Mouse (Mus musculus) CH12F3 (cell line): ENCODE measurements around the gene Hist1h2be.
"Not testable (repeated sequence)": the region's sequence is repeated elsewhere in the genome, so short reads cannot be mapped to it uniquely, and the experiment has no call there.

ENCODE experiments used
- in situ Hi-C: fragments of 300-500 bp; cut with MboI; formaldehyde crosslinking; loops from 2 replicates; pipeline ENCODE4 v1.14.3; 2020; ENCODE audit warnings: low sequenced_read_pairs

Hist1h2be gene

GRCm38 (mm10) chr13:23554925-23555838 lies 65.7 kb downstream of the Hist1h2be start:
- in situ Hi-C loops: loop anchor here (25.0 kb wide), 1 partner anchor 1768 kb away; the partner anchor contains the start of genes Hist1h1b, Hist1h2an, Hist1h2bp and Hist1h3i

- in situ Hi-C loops: loop anchor here (25.0 kb wide), 1 partner anchor 1767 kb away; the partner anchor contains the start of genes Hist1h1b, Hist1h2an, Hist1h2bp and Hist1h3i
Measured at GRCm38 (mm10) chr13:23554393-23554792, 66.5 kb downstream of the Hist1h2be start.

DNA sequence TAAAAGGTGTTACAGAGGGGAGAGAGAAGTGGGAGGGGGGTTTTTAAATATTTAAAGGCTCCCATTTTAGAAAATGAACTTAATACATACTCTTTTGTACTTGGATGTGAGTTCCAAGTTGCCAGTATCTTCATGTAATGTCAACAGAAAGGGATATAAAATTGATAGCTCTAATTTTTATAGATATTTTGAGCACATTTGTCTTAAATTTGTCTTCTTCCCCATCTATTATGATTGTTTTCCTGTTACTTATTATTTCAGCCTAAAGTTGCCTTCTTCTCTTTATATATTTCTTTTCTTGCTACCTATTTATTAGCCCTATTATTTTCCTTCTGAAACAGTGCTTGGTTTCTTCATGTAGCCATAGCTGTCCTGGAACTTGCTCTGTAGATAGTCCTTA lies 68.0 kb downstream of the Hist1h2be start, which contains the start of gene Hist1h1d:
Hist1h1d (plus strand) TSS at position 301 of the 400 bp plus-strand sequence.
- in situ Hi-C loops: loop anchor here (25.0 kb wide), 1 partner anchor 1766 kb away; the partner anchor contains the start of genes Hist1h1b, Hist1h2an, Hist1h2bp and Hist1h3i

- in situ Hi-C loops: loop anchor here (25.0 kb wide), 1 partner anchor 1765 kb away; the partner anchor contains the start of genes Hist1h1b, Hist1h2an, Hist1h2bp and Hist1h3i
Measured at GRCm38 (mm10) chr13:23551931-23552914, 68.7 kb downstream of the Hist1h2be start.

DNA sequence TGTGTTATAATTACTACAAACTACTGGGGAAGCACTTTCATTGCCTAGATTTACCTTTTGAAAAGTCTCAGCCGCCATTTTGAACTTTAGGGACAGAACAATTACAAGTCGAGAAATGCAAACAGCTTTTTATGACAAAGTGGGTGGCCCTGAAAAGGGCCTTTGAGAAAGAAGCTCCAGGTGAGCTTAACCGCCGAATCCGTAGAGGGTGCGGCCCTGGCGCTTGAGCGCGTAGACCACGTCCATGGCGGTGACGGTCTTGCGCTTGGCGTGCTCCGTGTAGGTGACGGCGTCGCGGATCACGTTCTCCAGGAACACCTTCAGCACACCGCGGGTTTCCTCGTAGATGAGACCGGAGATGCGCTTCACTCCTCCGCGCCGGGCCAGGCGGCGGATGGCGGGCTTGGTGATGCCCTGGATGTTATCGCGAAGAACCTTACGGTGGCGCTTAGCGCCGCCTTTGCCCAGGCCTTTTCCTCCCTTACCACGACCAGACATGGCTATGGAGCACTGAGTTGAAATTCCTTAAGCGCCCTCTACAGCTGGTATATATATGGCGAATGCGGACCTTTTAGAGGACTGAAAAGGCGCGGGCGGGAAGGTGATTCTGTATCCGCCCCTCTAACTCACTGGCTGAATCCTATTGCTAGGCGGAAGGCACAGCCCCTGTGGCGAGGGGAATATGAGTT lies 69.6 kb downstream of the Hist1h2be start, which contains the start of gene Hist1h4f:
Hist1h4f (minus strand) TSS at position 503 of the 689 bp plus-strand sequence.
- in situ Hi-C loops: loop anchor here (25.0 kb wide), 1 partner anchor 1764 kb away; the partner anchor contains the start of genes Hist1h1b, Hist1h2an, Hist1h2bp and Hist1h3i

DNA sequence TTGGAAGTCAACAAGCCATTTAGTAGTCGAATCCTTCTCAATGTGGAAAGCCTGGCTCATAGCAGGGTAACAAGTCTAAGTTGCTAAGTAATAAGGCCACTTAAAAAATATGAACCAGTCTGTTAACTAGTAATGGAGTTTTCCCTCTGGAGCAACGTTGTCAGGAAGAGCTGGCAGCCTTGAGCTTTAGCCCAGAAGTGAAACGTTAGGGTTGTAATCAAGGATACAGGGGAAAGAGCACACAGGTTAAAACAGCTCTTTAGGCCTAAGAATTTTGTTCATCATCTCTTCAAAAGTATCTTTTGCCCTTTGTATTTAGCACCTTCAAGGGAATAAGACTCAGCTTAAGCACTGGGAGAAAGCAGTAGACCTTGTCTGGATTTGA lies 70.2 kb downstream of the Hist1h2be start:
- in situ Hi-C loops: loop anchor here (25.0 kb wide), 1 partner anchor 1763 kb away; the partner anchor contains the start of genes Hist1h1b, Hist1h2an, Hist1h2bp and Hist1h3i

GRCm38 (mm10) chr13:23546694-23547093 lies 74.2 kb downstream of the Hist1h2be start:
- in situ Hi-C loops: no loop called here

DNA sequence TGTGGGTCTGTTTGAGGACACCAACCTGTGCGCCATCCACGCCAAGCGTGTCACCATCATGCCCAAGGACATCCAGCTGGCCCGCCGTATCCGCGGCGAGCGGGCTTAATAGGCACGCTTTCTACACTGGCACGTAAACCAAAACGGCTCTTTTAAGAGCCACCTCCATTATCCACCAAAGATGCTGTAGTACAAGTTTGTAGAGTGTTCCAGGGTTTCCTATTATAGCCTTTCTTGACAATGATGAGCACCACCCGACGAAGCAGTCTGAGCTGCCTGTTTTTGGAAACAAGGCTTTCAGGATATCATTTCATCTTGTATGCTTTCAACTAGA lies 76.2 kb downstream of the Hist1h2be start:
- in situ Hi-C loops: not testable (repeated sequence)

- in situ Hi-C loops: no loop called here
Measured at GRCm38 (mm10) chr13:23543965-23544786, 76.7 kb downstream of the Hist1h2be start, which contains the start of gene Hist1h3f. Gene Hist1h3f (plus strand): TSS chr13:23544052.

DNA sequence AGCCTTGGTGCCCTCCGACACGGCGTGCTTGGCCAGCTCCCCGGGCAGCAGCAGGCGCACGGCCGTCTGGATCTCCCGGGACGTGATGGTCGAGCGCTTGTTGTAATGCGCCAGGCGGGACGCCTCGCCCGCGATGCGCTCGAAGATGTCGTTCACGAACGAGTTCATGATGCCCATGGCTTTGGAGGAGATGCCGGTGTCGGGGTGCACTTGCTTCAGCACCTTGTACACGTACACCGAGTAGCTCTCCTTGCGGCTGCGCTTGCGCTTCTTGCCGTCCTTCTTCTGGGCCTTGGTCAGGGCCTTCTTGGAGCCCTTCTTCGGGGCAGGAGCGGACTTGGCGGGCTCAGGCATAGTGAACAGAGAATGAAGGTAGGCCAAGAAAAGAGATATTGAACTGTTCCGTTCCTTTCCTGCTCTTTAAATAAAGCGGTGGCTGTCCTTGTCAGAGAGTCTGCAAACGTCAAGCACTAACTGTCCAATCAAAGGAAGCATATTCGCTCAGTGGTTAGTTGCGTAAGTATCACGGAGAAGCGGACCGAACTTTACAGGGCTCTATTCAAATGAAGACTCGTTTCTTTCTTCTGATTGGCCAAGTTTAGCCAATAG lies 77.8 kb downstream of the Hist1h2be start, which contains the start of gene Hist1h2bh:
Hist1h2bh (minus strand) TSS at position 394 of the 609 bp plus-strand sequence.
- in situ Hi-C loops: not testable (repeated sequence)

DNA sequence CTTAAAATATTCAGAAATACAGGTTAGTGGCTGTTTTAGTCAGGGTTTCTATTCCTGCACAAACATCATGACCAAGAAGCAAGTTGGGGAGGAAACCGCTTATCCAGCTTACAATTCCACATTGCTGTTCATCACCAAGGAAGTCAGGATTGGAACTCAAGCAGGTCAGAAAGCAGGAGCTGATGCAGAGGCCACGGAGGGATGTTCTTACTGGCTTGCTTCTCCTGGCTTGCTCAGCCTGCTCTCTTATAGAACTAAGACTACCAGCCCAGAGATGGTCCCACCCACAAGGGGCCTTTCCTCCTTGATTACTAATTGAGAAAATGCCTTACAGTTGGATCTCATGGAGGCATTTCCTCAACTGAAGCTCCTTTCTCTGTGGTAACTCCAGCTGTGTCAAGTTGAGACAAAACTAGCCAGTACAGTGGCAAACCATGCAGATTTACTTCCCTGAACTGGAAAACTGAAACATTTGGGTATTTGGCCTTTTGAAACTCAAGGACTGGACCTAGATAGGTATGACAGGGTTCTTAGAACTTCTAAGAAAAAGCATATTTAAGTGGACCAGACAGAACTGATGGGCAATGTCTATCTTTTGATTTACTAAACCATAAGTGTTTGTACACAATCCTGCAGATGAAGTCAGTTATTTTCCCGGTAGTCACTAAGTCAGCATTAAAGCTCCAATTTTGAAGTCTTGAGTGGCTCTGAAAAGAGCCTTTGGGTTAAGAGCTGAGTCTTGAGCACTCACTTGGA lies 78.5 kb downstream of the Hist1h2be start:
- in situ Hi-C loops: not testable (repeated sequence)

DNA sequence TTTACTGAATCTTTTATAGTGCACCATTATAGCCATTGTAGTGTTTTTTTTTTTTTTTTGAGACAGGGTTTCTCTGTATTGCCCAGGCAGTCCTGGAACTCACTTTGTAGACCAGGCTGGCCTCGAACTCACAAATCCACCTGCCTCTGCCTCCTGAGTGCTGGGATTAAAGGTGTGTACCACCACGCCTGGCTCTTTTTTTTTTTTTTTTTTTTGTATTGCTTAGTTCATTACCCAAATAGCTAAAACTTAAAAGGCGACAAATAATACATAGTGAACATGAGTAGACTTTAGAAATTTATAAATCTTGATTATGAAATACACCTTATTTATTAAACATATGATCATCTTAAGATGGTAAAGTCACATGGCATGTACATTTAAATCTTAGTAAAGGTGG lies 79.4 kb downstream of the Hist1h2be start:
- in situ Hi-C loops: no loop called here

- in situ Hi-C loops: not testable (repeated sequence)
Measured at GRCm38 (mm10) chr13:23539821-23540220, 81.1 kb downstream of the Hist1h2be start.

- in situ Hi-C loops: no loop called here
Measured at GRCm38 (mm10) chr13:23538249-23538648, 82.7 kb downstream of the Hist1h2be start.

DNA sequence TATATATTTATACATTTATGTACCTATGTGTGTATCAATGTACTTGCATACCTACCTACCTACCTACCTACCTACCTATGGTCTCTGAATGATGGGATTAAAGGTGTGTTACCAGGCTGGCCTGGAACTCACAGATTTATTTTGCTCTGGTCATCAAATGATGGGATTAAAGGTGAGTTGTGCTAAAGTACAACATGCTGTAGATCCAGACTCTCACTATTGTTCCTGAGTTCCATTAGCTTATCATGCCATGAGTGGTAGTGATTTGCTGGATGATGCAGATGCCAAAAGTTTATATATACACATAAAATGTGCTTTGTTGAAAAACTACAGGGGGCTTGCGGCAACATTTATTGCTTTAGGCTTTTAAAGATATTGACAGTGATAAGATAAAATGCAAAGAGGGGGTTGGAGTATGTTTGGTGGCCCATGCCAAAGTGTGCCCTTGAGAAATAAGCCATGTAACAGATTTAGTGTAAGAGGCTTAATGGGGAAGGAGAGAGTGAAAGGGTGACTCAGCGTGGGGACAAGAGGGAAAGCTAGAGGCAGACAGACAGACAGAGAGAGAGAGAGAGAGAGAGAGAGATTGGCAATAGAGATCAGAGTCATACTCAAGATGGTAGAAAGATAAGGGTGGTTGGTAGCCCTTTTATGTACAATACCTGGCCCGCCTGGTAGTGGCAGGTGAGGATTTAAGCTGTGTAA lies 83.8 kb downstream of the Hist1h2be start:
- in situ Hi-C loops: no loop called here

DNA sequence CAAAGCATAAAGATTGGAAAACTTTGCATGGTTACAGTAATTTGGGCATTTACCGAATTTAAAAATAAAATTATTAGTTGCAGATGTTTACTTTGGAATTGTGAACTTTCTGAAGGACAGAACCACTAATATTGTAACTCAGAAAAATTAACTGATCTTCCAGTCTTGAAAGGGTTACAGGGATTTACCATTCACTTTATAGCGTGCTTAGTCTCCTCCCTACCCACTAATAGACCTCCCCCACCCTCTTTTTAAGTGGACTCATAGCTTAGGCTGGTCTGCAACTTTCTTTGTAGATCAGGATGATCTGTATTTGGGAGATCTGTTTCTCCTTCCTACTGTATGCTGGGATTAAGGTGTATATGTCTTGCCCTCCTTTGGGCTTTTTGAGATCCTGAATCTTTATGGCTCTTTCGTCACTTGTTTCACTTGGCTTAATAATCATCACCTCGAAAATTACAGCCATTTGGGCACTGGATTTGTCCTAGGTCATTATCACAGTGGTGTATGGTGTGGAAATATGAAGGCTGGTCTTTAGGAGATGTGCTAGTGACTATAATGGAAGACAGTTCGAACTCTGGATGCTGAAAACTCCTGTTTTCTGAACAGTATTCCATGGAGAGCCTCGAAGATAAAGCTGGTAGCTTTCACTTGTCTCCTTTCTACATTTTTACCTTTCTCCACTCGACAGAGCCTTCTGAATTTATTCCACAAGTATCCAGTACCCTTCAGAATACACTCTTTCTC lies 84.7 kb downstream of the Hist1h2be start:
- in situ Hi-C loops: no loop called here
